Mouse (Mus musculus) ovary, adult 18-20 months (tissue): ENCODE data around the gene Svs4.
"Not testable (repeated sequence)": the region's sequence is repeated elsewhere in the genome, so short reads cannot be mapped to it uniquely, and the experiment has no call there.

Experiments
- DNase-seq: peaks from one replicate; pipeline ENCODE4 v3.0.0; 2022; ENCODE audit warnings: low spot score, mixed read lengths

Gene Svs4

GRCm38 (mm10) chr2:164278359-164278758, at the start of gene Svs4:
TSS of gene Svs4 (minus strand) at chr2:164278459.
- DNase-seq, result no peak

DNA sequence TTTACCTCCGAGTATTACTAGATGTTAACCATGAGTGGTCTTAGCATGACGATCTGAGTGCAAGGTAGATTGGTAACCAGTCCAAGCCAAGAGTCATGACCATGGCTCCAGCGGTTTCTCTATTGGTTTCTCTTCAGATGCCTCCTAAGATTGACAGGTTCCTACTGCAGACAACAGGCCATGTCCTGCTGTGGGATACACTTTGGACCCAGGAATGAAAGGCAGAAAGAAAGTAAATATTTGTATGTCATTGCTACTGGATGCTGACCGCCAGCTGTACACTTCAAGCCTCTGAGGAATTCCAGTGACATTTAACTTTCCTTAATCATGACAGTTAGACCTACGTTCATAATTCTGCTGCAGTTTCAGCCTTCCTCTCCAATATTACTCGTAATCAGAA, 42.7 kb upstream of the Svs4 start:
- DNase-seq, result no peak

DNA sequence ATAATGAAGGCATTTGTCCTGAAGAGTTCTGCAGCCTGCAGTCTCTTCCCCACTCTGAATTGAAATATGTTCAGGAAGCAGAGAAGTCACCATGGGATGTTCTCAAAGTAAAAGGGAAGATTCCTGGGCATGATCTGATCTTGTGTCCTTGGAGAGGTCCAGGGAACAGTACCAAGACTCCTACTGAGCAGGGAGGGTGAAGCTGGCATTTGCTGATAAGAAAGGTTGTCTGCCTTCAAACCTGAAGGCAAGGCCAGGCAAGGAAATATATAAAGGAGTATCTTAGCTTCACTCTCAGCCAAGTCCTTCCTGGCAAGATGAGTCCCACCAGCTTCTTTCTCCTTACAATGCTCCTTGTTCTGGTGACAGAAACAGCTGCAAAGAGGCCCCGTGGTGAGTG, 38.2 kb upstream of the Svs4 start, which contains the start of gene Svs6:
Svs6 (plus strand) TSS at position 301 of the 400 bp plus-strand sequence.
- not testable (repeated sequence) for DNase-seq

DNA sequence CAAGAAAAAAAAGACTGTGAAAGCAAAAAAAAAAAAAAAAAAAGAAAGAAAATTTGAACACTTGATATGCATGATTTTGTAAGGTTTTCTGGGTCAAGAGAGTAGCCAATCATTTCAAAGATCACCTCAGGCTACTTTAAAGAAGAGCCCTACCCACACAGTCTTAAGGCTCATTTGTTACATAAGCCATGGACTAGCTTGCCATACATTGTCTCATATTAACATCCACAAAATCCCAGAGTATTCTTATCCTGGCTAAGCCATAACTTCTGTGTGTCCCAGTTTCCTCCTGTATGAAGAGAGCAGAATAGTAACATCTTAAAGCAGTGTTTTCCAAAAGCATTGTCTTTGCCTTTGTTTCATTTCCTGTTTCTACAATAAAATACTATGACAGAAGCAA, 37.2 kb upstream of the Svs4 start:
- not testable (repeated sequence) for DNase-seq

GRCm38 (mm10) chr2:164312599-164312998, 34.3 kb upstream of the Svs4 start:
- no peak for DNase-seq

GRCm38 (mm10) chr2:164288968-164289367, 10.7 kb upstream of the Svs4 start, which contains the start of gene Svs3a:
TSS of gene Svs3a (plus strand) at chr2:164289268.
- DNase-seq, result not testable (repeated sequence)

DNA sequence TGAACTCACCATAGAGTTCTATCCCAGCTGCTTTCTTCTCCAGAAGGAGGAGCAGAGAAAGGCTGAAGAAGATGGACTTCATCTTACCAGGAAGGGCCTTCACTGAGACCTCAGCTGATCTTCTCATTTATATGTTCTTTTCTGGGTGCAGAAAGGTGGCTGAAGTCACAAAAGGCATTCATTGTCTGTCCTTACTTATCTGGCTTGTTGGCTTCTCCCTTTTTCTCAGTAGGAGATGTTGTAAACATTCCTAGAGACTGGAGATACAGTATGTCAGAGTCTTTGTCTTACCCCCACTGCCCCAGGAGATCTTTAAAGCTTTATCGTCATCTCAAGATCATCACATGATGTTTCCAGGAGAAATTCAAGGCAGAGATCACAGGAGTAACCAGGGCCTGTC, 21.7 kb downstream of the Svs4 start, which contains the start of gene Svs3b:
Svs3b (minus strand) TSS at position 101 of the 400 bp plus-strand sequence.
- DNase-seq, result not testable (repeated sequence)

GRCm38 (mm10) chr2:164238366-164238765, 39.9 kb downstream of the Svs4 start, which contains the start of gene Svs2:
TSS of gene Svs2 (minus strand) at chr2:164238466.
- no peak for DNase-seq

DNA sequence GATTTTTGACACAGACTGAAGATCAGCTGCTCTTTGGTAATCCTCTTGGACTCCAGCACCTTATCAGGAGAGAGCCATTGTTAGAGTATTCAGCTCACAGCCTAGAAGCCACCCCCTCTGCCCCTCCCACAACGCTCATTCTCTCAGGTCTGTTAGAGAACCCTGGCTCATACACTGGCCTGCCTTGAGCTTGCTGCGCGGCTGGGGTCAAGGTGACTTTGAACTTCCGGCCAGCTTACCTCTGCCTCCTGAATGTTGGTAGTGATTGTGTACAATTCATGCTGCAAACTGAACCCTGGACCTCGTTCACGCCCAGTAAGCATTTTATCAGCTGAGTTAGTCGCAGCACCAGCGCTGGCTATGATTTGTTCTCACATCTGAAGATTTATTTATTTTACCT, 45.6 kb downstream of the Svs4 start:
- DNase-seq, result no peak

- DNase-seq, result no peak
These were observed 49.7 kb downstream of the Svs4 start for GRCm38 (mm10) chr2:164228361-164229070.
